8 mouse cellular contexts compared by ENCODE assay signal in the genomic region with DNA sequence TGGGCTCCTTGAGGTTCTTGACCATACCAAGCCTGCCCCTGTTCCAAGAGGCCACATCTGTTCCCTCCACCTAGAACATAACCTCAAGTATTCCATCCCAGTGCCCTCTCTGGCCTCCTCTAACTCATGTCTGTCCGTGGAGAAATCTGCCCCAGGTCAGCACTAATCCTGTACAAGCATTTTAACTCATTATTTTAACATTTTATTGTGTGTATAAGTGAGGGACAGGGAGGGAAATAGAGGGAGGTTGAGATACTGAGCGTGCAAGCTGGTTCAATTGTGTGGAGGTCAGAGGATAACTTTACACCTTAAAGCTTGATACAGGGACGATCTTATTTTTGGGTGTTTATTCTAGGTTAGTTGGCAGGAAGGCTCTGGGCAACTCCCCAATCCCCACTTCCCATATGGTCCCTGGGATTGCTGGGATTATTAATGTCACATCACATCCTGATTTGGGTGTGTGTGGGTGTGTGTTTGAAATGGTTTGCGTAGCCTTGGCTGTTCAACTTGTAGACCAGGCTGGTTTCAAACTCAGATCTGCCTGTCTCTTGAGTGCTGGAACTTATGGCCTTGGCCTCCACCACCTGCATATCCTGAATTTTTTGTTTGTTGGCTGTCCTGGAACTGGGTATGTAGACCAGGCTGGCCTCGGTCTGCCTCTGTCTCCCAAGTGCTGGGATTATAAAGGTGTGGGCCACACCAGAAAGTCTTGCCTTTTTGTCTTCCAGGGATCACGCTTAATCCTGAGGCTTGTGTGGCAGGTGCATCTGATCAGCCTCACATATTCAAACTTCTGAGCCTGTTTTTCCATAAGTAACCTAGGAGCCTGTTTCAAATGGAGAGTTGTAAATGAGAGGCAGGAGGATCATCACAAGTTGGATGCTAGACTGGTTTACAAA. TPM values are rescaled to one million over a fixed set of nuclear protein-coding genes. Genes with fewer than 3 reads are reported as not detected.
A peak's percentile ranks its signal among the peaks of the same experiment; 100 is the strongest.
DNase-seq lines count a peak whose midpoint lies in the region; ATAC-seq and TF ChIP-seq lines count a peak whose summit lies in the region.

No protein-coding gene starts in this region.

- ATAC-seq in lung, embryonic 14.5 days (ENCODE audit: insufficient read depth) = peak; percentile 7; the same call in 1 of the 2 replicates
- no peak for ATAC-seq in hindbrain, postnatal 0 days
- no peak for ATAC-seq in liver, postnatal 0 days

- no peaks in the 10 kb centered on the region for H3K9me3 ChIP-seq in lung, embryonic 14.5 days (ENCODE audit: low read depth, low read length)
- H3K9me3 ChIP-seq in hindbrain, postnatal 0 days (ENCODE audit: low read length) = no peaks in the 10 kb centered on the region
- H3K9me3 ChIP-seq in liver, postnatal 0 days (ENCODE audit: low read length) = no peaks in the 10 kb centered on the region

- DNase-seq in gastrocnemius, adult 2 months = no peak
- no peak for DNase-seq in gastrocnemius, postnatal 4 days (ENCODE audit: low spot score in 2 of 2)
- DNase-seq in lung, embryonic 14.5 days = no peak
- no peak for DNase-seq in lung, postnatal 4 days
- DNase-seq in hindbrain, postnatal 0 days (ENCODE audit: low spot score) = no peak
- DNase-seq in liver, postnatal 0 days = no peak
- DNase-seq in gastrocnemius, postnatal 14 days = no peak
- DNase-seq in gastrocnemius, postnatal 25 days = no peak

- H3K9ac ChIP-seq in lung, embryonic 14.5 days = no peak overlapping the region
- H3K9ac ChIP-seq in hindbrain, postnatal 0 days (replicated peaks; ENCODE audit: low read length) = no peak overlapping the region
- no peak overlapping the region for H3K9ac ChIP-seq in liver, postnatal 0 days (replicated peaks)

- H3K4me3 ChIP-seq in gastrocnemius, adult 2 months = peak overlapping the region; percentile 62; the same call in 1 of the 2 replicates
- H3K4me3 ChIP-seq in lung, embryonic 14.5 days (ENCODE audit: low read depth, low read length) = no peak overlapping the region
- H3K4me3 ChIP-seq in hindbrain, postnatal 0 days (ENCODE audit: low read length) = no peak overlapping the region
- 0 out of 2 replicates have a peak overlapping the region, but pooled peaks have one; percentile 27 for H3K4me3 ChIP-seq in liver, postnatal 0 days (ENCODE audit: low read depth, low read length)

- 40% methylated on average over 6 of the region's 6 CpGs for WGBS in lung, embryonic 14.5 days
- 57% methylated on average over 6 of the region's 6 CpGs for WGBS in hindbrain, postnatal 0 days
- WGBS in liver, postnatal 0 days (ENCODE audit: insufficient replicate concordance) = 58% methylated on average over 6 of the region's 6 CpGs

- H3K27ac ChIP-seq in gastrocnemius, adult 2 months = peak overlapping the region; percentile 85
- H3K27ac ChIP-seq in lung, embryonic 14.5 days (ENCODE audit: low read depth) = 0 out of 2 replicates have a peak overlapping the region, but pooled peaks have one; percentile 15
- no peak overlapping the region for H3K27ac ChIP-seq in hindbrain, postnatal 0 days
- H3K27ac ChIP-seq in liver, postnatal 0 days (ENCODE audit: low read depth) = no peak overlapping the region

- no peaks in the 10 kb centered on the region for H3K27me3 ChIP-seq in lung, embryonic 14.5 days (ENCODE audit: insufficient read depth, low read length)
- no peaks in the 10 kb centered on the region for H3K27me3 ChIP-seq in hindbrain, postnatal 0 days (ENCODE audit: insufficient read depth, low read length)
- no peaks in the 10 kb centered on the region for H3K27me3 ChIP-seq in liver, postnatal 0 days (ENCODE audit: insufficient read depth, low read length)

- no peaks in the 10 kb centered on the region for H3K4me1 ChIP-seq in lung, embryonic 14.5 days (ENCODE audit: insufficient read depth)
- no peaks in the 10 kb centered on the region for H3K4me1 ChIP-seq in hindbrain, postnatal 0 days (ENCODE audit: insufficient read depth, low read length)
- peaks cover 5% of the 10 kb centered on the region; the same call in 1 of the 2 replicates for H3K4me1 ChIP-seq in liver, postnatal 0 days (ENCODE audit: insufficient read depth)

- TF ChIP-seq CTCF in gastrocnemius, adult 2 months (IDR thresholded peaks at IDR 0.05) = no peak
- no peak for TF ChIP-seq CTCF in lung, embryonic 14.5 days (IDR thresholded peaks at IDR 0.05; ENCODE audit: low read depth)
- TF ChIP-seq CTCF in hindbrain, postnatal 0 days (IDR thresholded peaks at IDR 0.05; ENCODE audit: low read depth) = no peak
- no peak for TF ChIP-seq CTCF in liver, postnatal 0 days (IDR thresholded peaks at IDR 0.05; ENCODE audit: low read depth)

- H3K4me2 ChIP-seq in lung, embryonic 14.5 days = peak overlapping the region; percentile 43
- 0 out of 2 replicates have a peak overlapping the region, but pooled peaks have one; percentile 49 for H3K4me2 ChIP-seq in hindbrain, postnatal 0 days (ENCODE audit: low read depth, low read length)
- H3K4me2 ChIP-seq in liver, postnatal 0 days (ENCODE audit: low read depth, low read length) = peak overlapping the region; percentile 62; the same call in 1 of the 2 replicates

- H3K36me3 ChIP-seq in lung, embryonic 14.5 days (ENCODE audit: insufficient read depth) = peaks cover 45% of the 10 kb centered on the region
- H3K36me3 ChIP-seq in hindbrain, postnatal 0 days (ENCODE audit: insufficient read depth, low read length) = peaks cover 26% of the 10 kb centered on the region
- peaks cover 38% of the 10 kb centered on the region for H3K36me3 ChIP-seq in liver, postnatal 0 days (replicated peaks; ENCODE audit: insufficient read depth, low read length)

- intact Hi-C loops in gastrocnemius, adult 2 months (cut with DNase I) = no loop called here
- intact Hi-C loops in gastrocnemius, postnatal 14 days (cut with DNase I; ENCODE audit: low total_unique reads) = no loop called here

- no peak for TF ChIP-seq EP300 in liver, postnatal 0 days (IDR thresholded peaks at IDR 0.05; ENCODE audit: low read depth)

RNA-seq across cellular contexts. Expression of a gene that starts 27.5 kb away (rescaled TPM):
- 1 to 10 TPM; 1.0 to 1.4 TPM for total RNA-seq in gastrocnemius, adult 2 months (2021)
- total RNA-seq in gastrocnemius, postnatal 4 days (2021) = 1 to 10 TPM; 1.1 to 1.6 TPM
- 1.1 TPM in 2 replicates for polyA plus RNA-seq in lung, embryonic 14.5 days (2014; fragmentation: Nextera tagmentation; extraction: Ambion mirVana)
- 12.7 and 12.8 TPM in 2 replicates for total RNA-seq in hindbrain, postnatal 0 days (2014; rRNA removed)
- 4.0 and 4.3 TPM in 2 replicates for polyA plus RNA-seq in hindbrain, postnatal 0 days (2015; fragmentation: Nextera tagmentation; extraction: Ambion mirVana)
- polyA plus RNA-seq in liver, postnatal 0 days (2015; fragmentation: Nextera tagmentation; extraction: Ambion mirVana) = not detected in 2 replicates
- total RNA-seq in gastrocnemius, postnatal 14 days (2021) = 1 to 10 TPM in 1 of 2 experiments, under 1 TPM in 1; 0.53 to 1.8 TPM
- total RNA-seq in gastrocnemius, postnatal 25 days (2021) = under 1 TPM; 0.38 to 0.78 TPM

RNA-seq across cellular contexts. Expression of a gene that starts 35.7 kb away (rescaled TPM):
- 100 to 1,000 TPM; 545 to 577 TPM for total RNA-seq in gastrocnemius, adult 2 months (2021)
- 100 to 1,000 TPM; 749 to 818 TPM for total RNA-seq in gastrocnemius, postnatal 4 days (2021)
- polyA plus RNA-seq in lung, embryonic 14.5 days (2014; fragmentation: Nextera tagmentation; extraction: Ambion mirVana) = 1,066 and 1,071 TPM in 2 replicates
- total RNA-seq in hindbrain, postnatal 0 days (2014; rRNA removed) = 181 and 188 TPM in 2 replicates
- 1,457 and 1,531 TPM in 2 replicates for polyA plus RNA-seq in hindbrain, postnatal 0 days (2015; fragmentation: Nextera tagmentation; extraction: Ambion mirVana)
- polyA plus RNA-seq in liver, postnatal 0 days (2015; fragmentation: Nextera tagmentation; extraction: Ambion mirVana) = 190 and 204 TPM in 2 replicates
- total RNA-seq in gastrocnemius, postnatal 14 days (2021) = 100 to 1,000 TPM; 633 to 674 TPM
- 100 to 1,000 TPM; 482 to 493 TPM for total RNA-seq in gastrocnemius, postnatal 25 days (2021)

Comparison
In these comparisons a context has a peak if more than half of its experiments do, and no peak if none do; other contexts are left out.
1. H3K27ac ChIP-seq: peak in gastrocnemius, adult 2 months (single experiment) and lung, embryonic 14.5 days (single experiment); none in hindbrain, postnatal 0 days (single experiment) and liver, postnatal 0 days (single experiment).
2. H3K4me3 ChIP-seq: peak in gastrocnemius, adult 2 months (single experiment) and liver, postnatal 0 days (single experiment); none in lung, embryonic 14.5 days (single experiment) and hindbrain, postnatal 0 days (single experiment).
3. Peak in every context shown above with its lines, with median percentiles within 50 percentile points of each other: H3K4me2 ChIP-seq.